Mouse (Mus musculus): Measurements from ENCODE around the gene Fcgr3. TPM values are rescaled to one million over a fixed set of nuclear protein-coding genes. Genes with fewer than 3 reads are reported as not detected.
A peak's percentile ranks its signal among the peaks of the same experiment; 100 is the strongest.
"Not testable (repeated sequence)": the region's sequence is repeated elsewhere in the genome, so short reads cannot be mapped to it uniquely, and the experiment has no call there.

The Fcgr3 gene
- polyA plus RNA-seq, 1 experiment from 2014 or later = 9.8 TPM

- H3K27me3 ChIP-seq = peaks cover 31% of the 10 kb centered on the region
- not testable (repeated sequence) for H3K4me3 ChIP-seq; H3K4me2 ChIP-seq (replicated peaks); H3K4me1 ChIP-seq; H3K9me3 ChIP-seq; H3K9ac ChIP-seq (replicated peaks); H3K27ac ChIP-seq (replicated peaks); H3K36me3 ChIP-seq
- no CpG with 5 or more reads among the region's 43 CpGs for whole genome bisulfite sequencing
- peak; percentile 24 for ATAC-seq (ENCODE audit: low FRiP score, low read depth)
Measured at GRCm38 (mm10) chr1:171079825-171080224, 15.1 kb upstream of the Fcgr3 start.

GRCm38 (mm10) chr1:171079345-171079744 lies 14.6 kb upstream of the Fcgr3 start:
- 0% methylated on average over 1 of the region's 35 CpGs for WGBS
- not testable (repeated sequence) for H3K27ac ChIP-seq (replicated peaks); H3K4me3 ChIP-seq; H3K9ac ChIP-seq (replicated peaks); H3K9me3 ChIP-seq; H3K4me1 ChIP-seq; H3K36me3 ChIP-seq; H3K4me2 ChIP-seq (replicated peaks)
- peak; percentile 52 for ATAC-seq (ENCODE audit: low FRiP score, low read depth)
- H3K27me3 ChIP-seq = peaks cover 32% of the 10 kb centered on the region

GRCm38 (mm10) chr1:171078419-171078818 lies 13.7 kb upstream of the Fcgr3 start:
- WGBS = 23% methylated on average over 12 of the region's 12 CpGs
- 0 out of 2 replicates have a peak overlapping the region, but pooled peaks have one; percentile 24 for H3K4me3 ChIP-seq

DNA sequence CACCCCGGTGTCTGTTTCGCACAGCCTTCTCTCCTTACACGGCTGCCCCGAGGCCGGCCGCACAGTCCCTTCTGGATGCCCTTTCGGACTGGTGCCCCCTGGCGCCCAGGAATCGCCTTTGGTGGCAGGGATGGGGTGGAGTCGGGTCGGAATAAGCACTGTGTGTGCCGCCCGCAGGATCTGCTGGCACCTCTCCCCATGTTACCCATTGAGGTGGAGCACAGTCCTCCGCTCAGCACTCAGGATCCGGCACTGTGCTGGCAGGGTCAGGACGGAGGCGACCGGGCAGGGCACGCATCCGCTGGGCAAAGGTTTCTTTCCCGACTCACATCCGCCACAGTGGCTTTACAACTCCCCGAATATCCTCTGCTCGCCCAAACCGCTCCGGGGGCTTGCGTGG lies 13.2 kb upstream of the Fcgr3 start:
- WGBS = 6% methylated on average over 19 of the region's 27 CpGs
- peak; percentile 25 for ATAC-seq (ENCODE audit: low FRiP score, low read depth)
- not testable (repeated sequence) for H3K4me1 ChIP-seq; H3K36me3 ChIP-seq; H3K9ac ChIP-seq (replicated peaks); H3K9me3 ChIP-seq; H3K27ac ChIP-seq (replicated peaks)
- Histone ChIP-seq H3K27me3 (peaks cover 40% of the 10 kb centered on the region), H3K4me2 (replicated peaks) (peak overlapping the region; percentile 41), H3K4me3 (peak overlapping the region; percentile 27; the same call in 1 of the 2 replicates)

More at GRCm38 (mm10) chr1:171078419-171078818, 13.7 kb upstream of the Fcgr3 start:
- not testable (repeated sequence) for H3K27ac ChIP-seq (replicated peaks); H3K9me3 ChIP-seq; H3K9ac ChIP-seq (replicated peaks); H3K4me1 ChIP-seq; H3K36me3 ChIP-seq; ATAC-seq (ENCODE audit: low FRiP score, low read depth)
- Histone ChIP-seq H3K4me2 (replicated peaks) (peak overlapping the region; percentile 28; the same call in 1 of the 2 replicates), H3K27me3 (peaks cover 40% of the 10 kb centered on the region)

- WGBS = 29% methylated on average over 5 of the region's 5 CpGs
- H3K9me3 ChIP-seq; H3K4me1 ChIP-seq; ATAC-seq (ENCODE audit: low FRiP score, low read depth); H3K4me2 ChIP-seq (replicated peaks); H3K9ac ChIP-seq (replicated peaks); H3K36me3 ChIP-seq; H3K27ac ChIP-seq (replicated peaks); H3K4me3 ChIP-seq: not testable (repeated sequence)
- H3K27me3 ChIP-seq = peaks cover 40% of the 10 kb centered on the region
Measured at GRCm38 (mm10) chr1:171077192-171077591, 12.5 kb upstream of the Fcgr3 start.

- H3K4me1 ChIP-seq; H3K4me3 ChIP-seq; H3K4me2 ChIP-seq (replicated peaks); H3K9me3 ChIP-seq; H3K27ac ChIP-seq (replicated peaks); ATAC-seq (ENCODE audit: low FRiP score, low read depth); H3K9ac ChIP-seq (replicated peaks); H3K36me3 ChIP-seq: not testable (repeated sequence)
- peaks cover 35% of the 10 kb centered on the region for H3K27me3 ChIP-seq
- WGBS = 67% methylated on average over 3 of the region's 5 CpGs
Measured at GRCm38 (mm10) chr1:171076176-171076575, 11.4 kb upstream of the Fcgr3 start.

- H3K9me3 ChIP-seq; H3K4me3 ChIP-seq; H3K27ac ChIP-seq (replicated peaks); H3K9ac ChIP-seq (replicated peaks); ATAC-seq (ENCODE audit: low FRiP score, low read depth); H3K4me2 ChIP-seq (replicated peaks); H3K36me3 ChIP-seq; H3K4me1 ChIP-seq: not testable (repeated sequence)
- 21% methylated on average over 7 of the region's 10 CpGs for WGBS
- H3K27me3 ChIP-seq = peaks cover 49% of the 10 kb centered on the region
Measured at GRCm38 (mm10) chr1:171074283-171074682, 9.5 kb upstream of the Fcgr3 start.

- not testable (repeated sequence) for H3K36me3 ChIP-seq; H3K4me1 ChIP-seq; H3K27ac ChIP-seq (replicated peaks); H3K9me3 ChIP-seq; H3K9ac ChIP-seq (replicated peaks); H3K4me2 ChIP-seq (replicated peaks); H3K4me3 ChIP-seq
- peak; percentile 23 for ATAC-seq (ENCODE audit: low FRiP score, low read depth)
- WGBS = no CpG with 5 or more reads among the region's 45 CpGs
- peaks cover 41% of the 10 kb centered on the region for H3K27me3 ChIP-seq
Measured at GRCm38 (mm10) chr1:171072217-171072616, 7.5 kb upstream of the Fcgr3 start.

- H3K36me3 ChIP-seq; H3K4me1 ChIP-seq; H3K9me3 ChIP-seq; H3K4me2 ChIP-seq (replicated peaks); H3K9ac ChIP-seq (replicated peaks); H3K27ac ChIP-seq (replicated peaks); H3K4me3 ChIP-seq: not testable (repeated sequence)
- peaks cover 39% of the 10 kb centered on the region for H3K27me3 ChIP-seq
- no CpG with 5 or more reads among the region's 35 CpGs for WGBS
- ATAC-seq (ENCODE audit: low FRiP score, low read depth) = peak; percentile 61
Measured at GRCm38 (mm10) chr1:171071726-171072125, 7.0 kb upstream of the Fcgr3 start.

GRCm38 (mm10) chr1:171070879-171071278 lies 6.1 kb upstream of the Fcgr3 start:
- H3K36me3 ChIP-seq; H3K9ac ChIP-seq (replicated peaks); ATAC-seq (ENCODE audit: low FRiP score, low read depth); H3K9me3 ChIP-seq; H3K4me1 ChIP-seq; H3K27ac ChIP-seq (replicated peaks); H3K4me3 ChIP-seq: not testable (repeated sequence)
- WGBS = 19% methylated on average over 16 of the region's 16 CpGs
- 0 out of 2 replicates have a peak overlapping the region, but pooled peaks have one; percentile 0 for H3K4me2 ChIP-seq (replicated peaks)
- H3K27me3 ChIP-seq = peaks cover 43% of the 10 kb centered on the region

- not testable (repeated sequence) for H3K9me3 ChIP-seq; ATAC-seq (ENCODE audit: low FRiP score, low read depth); H3K4me1 ChIP-seq; H3K9ac ChIP-seq (replicated peaks); H3K27ac ChIP-seq (replicated peaks); H3K4me3 ChIP-seq; H3K36me3 ChIP-seq; H3K4me2 ChIP-seq (replicated peaks)
- WGBS = 68% methylated on average over 3 of the region's 3 CpGs
- H3K27me3 ChIP-seq = peaks cover 51% of the 10 kb centered on the region
Measured at GRCm38 (mm10) chr1:171069508-171069907, 4.8 kb upstream of the Fcgr3 start.

DNA sequence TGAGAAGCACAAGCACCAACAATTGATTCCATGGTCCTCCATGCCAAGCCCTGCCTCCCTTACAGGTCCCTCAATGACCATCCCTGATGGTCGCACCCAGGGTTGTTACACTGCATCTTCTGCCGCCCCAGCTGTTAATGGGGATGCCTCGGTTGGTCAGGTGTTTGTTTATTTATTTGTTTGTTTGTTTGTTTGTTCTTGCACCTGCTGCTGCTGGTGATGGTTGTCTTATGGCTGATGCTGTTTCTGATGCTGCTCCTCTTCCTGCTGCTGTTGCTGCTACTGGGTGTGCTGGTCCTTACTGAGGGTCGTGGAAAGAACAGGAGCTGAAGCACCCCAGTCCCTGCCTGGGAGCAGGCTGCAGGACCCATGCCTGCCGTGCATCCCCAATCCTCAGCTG lies 3.2 kb upstream of the Fcgr3 start:
- H3K4me2 ChIP-seq (replicated peaks); H3K36me3 ChIP-seq; ATAC-seq (ENCODE audit: low FRiP score, low read depth); H3K9me3 ChIP-seq; H3K9ac ChIP-seq (replicated peaks); H3K4me1 ChIP-seq; H3K4me3 ChIP-seq; H3K27ac ChIP-seq (replicated peaks): not testable (repeated sequence)
- peaks cover 55% of the 10 kb centered on the region for H3K27me3 ChIP-seq
- WGBS = 60% methylated on average over 5 of the region's 5 CpGs

DNA sequence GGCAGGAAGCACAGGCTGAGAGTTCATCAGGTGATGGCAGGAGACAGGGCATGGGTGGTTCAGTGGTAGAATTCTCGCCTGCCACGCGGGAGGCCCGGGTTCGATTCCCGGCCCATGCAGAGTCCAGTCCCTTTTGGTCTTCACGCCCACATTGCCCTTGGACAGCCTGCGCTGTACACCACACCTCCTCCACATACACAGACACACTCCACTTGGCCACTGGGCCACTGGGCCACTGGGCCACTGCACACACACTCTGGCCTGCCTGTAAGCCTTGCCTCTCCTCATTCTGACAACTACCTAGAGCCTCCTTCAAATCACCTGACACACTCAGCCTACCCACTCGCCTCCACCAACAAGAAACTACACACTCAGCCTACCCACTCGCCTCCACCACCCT lies 1.8 kb upstream of the Fcgr3 start:
- not testable (repeated sequence) for H3K4me3 ChIP-seq; H3K4me1 ChIP-seq; H3K36me3 ChIP-seq; H3K4me2 ChIP-seq (replicated peaks); H3K9me3 ChIP-seq; H3K9ac ChIP-seq (replicated peaks); H3K27ac ChIP-seq (replicated peaks)
- peak; percentile 36 for ATAC-seq (ENCODE audit: low FRiP score, low read depth)
- H3K27me3 ChIP-seq = peaks cover 56% of the 10 kb centered on the region
- WGBS = 27% methylated on average over 4 of the region's 10 CpGs

Data from midbrain, embryonic 12.5 days (tissue).